Mouse (Mus musculus) myocyte (in vitro differentiated cells): ENCODE results near the gene Lmo2. TPM values are rescaled to one million over a fixed set of nuclear protein-coding genes. Genes with fewer than 3 reads are reported as not detected.

ENCODE experiments used
- H3K27me3 ChIP-seq: one replicate; pipeline ENCODE4 v1.6.1; 2011; ENCODE audit not compliant: control insufficient read depth, insufficient read depth, insufficient read length
- H3K36me3 ChIP-seq: one replicate; pipeline ENCODE4 v1.6.1; 2011; ENCODE audit not compliant: control insufficient read depth, insufficient read depth
- H3K4me2 ChIP-seq: one replicate; pipeline ENCODE4 v1.6.1; 2011; ENCODE audit warnings: low read depth, control low read depth
- H3K4me3 ChIP-seq: one replicate; pipeline ENCODE4 v1.5.1; 2011; ENCODE audit warnings: mild to moderate bottlenecking, control low read depth, moderate library complexity
- H3K79me2 ChIP-seq: one replicate; pipeline ENCODE4 v1.6.1; 2011; ENCODE audit not compliant: control insufficient read depth, insufficient read depth
- H3ac ChIP-seq: one replicate; pipeline ENCODE4 v1.6.1; 2011; ENCODE audit not compliant: control insufficient read depth, insufficient read length
- CEBPB ChIP-seq: IDR thresholded peaks from 2 replicates; pipeline ENCODE4 v1.6.1; 2011; ENCODE audit warnings: mild to moderate bottlenecking, moderate library complexity; ENCODE audit not compliant: poor library complexity, insufficient read depth, severe bottlenecking
- E2F4 ChIP-seq: IDR thresholded peaks from one replicate; pipeline ENCODE4 v1.6.1; 2011; ENCODE audit warnings: mild to moderate bottlenecking, control low read depth, moderate library complexity; ENCODE audit not compliant: insufficient read depth
- MAX ChIP-seq: IDR thresholded peaks from one replicate; pipeline ENCODE4 v1.6.1; 2011; ENCODE audit warnings: low read depth, mild to moderate bottlenecking, control low read depth
- MYOD1 ChIP-seq, 3 experiments: IDR thresholded peaks; one replicate each; pipeline ENCODE4 v1.6.1; 2011; ENCODE audit warnings: control low read depth in 2 of 3, low read depth in 2 of 3, mild to moderate bottlenecking in 2 of 3, moderate library complexity in 1 of 3; ENCODE audit not compliant: insufficient read length in 2 of 3, control insufficient read depth in 1 of 3
- MYOG ChIP-seq, 3 experiments: IDR thresholded peaks; one replicate each; pipeline ENCODE4 v1.6.1; 2011; ENCODE audit warnings: control low read depth in 2 of 3, low read depth in 2 of 3, mild to moderate bottlenecking in 2 of 3; ENCODE audit not compliant: insufficient read length in 2 of 3, control insufficient read depth in 1 of 3, insufficient read depth in 1 of 3
- POLR2A ChIP-seq: IDR thresholded peaks from one replicate; pipeline ENCODE4 v1.6.1; 2011; ENCODE audit warnings: low read depth, mild to moderate bottlenecking, control low read depth, moderate library complexity; ENCODE audit not compliant: insufficient read length
- POLR2AphosphoS2 ChIP-seq: IDR thresholded peaks from one replicate; pipeline ENCODE4 v1.6.1; 2011; ENCODE audit warnings: low read depth, control low read depth; ENCODE audit not compliant: insufficient read length
- REST ChIP-seq: IDR thresholded peaks from one replicate; pipeline ENCODE4 v1.6.1; 2011; ENCODE audit warnings: mild to moderate bottlenecking, control low read depth, moderate library complexity; ENCODE audit not compliant: insufficient read depth, insufficient read length
- SRF ChIP-seq: IDR thresholded peaks from one replicate; pipeline ENCODE4 v1.6.1; 2011; ENCODE audit warnings: low read depth; ENCODE audit not compliant: control insufficient read depth, insufficient read length
- TCF12 ChIP-seq: IDR thresholded peaks from one replicate; pipeline ENCODE4 v1.6.1; 2011; ENCODE audit warnings: mild to moderate bottlenecking, control low read depth; ENCODE audit not compliant: poor library complexity, insufficient read depth, severe bottlenecking
- TCF3 ChIP-seq: IDR thresholded peaks from one replicate; pipeline ENCODE4 v1.6.1; 2011; ENCODE audit warnings: low read depth, control low read depth; ENCODE audit not compliant: insufficient read length
- USF1 ChIP-seq: IDR thresholded peaks from one replicate; pipeline ENCODE4 v1.6.1; 2011; ENCODE audit warnings: low read depth, mild to moderate bottlenecking, control low read depth, moderate library complexity
- polyA plus RNA-seq: library from polyadenylated mRNA; unstranded; fragments of >200 nt; fragmentation: generic; extraction: Trizol; gene quantifications from one replicate; pipeline ENCODE4 v1.2.1, GENCODE M21; 2012; ENCODE audit warnings: missing spikeins

The Lmo2 gene
- polyA plus RNA-seq, 1 experiment, result 0.11 TPM

- Histone ChIP-seq H3K27me3 (peaks cover 67% of the 10 kb centered on the region), H3K4me2 (no peak overlapping the region), H3K79me2 (no peaks in the 10 kb centered on the region), H3ac (no peak overlapping the region), H3K36me3 (no peaks in the 10 kb centered on the region), H3K4me3 (no peak overlapping the region)
- TF ChIP-seq SRF (no peak), TCF12 (no peak), TCF3 (no peak), POLR2AphosphoS2 (no peak), MAX (no peak), POLR2A (no peak), CEBPB (no peak), MYOD1 (IDR thresholded peaks at IDR 0.05; ENCODE audit: control insufficient read depth in 1 of 3, insufficient read length in 2 of 3, low read depth in 2 of 3) (no peak), USF1 (no peak), E2F4 (no peak), REST (no peak), MYOG (IDR thresholded peaks at IDR 0.05; ENCODE audit: control insufficient read depth in 1 of 3, insufficient read depth in 1 of 3, insufficient read length in 2 of 3, low read depth in 2 of 3) (no peak)
Measured at GRCm38 (mm10) chr2:103958634-103959033, 848 bp downstream of the Lmo2 start.

DNA sequence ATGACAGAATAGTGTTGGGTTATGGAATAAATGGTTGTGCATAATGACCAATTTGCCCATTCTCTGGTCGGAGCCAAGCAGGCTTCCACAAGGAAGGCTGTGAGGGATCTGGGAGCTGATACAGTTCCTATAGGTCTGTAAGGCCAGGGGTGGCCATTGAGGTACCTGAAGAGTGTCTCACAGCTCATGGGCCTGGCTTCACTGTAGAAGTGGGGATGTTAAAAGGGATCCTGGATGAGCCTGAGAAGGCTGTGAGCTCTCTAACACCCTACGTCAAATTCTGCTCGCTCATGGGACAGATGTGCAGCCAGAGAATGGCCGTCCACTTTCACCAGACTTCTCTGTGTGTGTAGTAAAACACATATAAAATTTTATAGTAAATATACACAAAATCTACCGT, 1.3 kb downstream of the Lmo2 start:
- H3ac ChIP-seq, result no peak overlapping the region
- no peak overlapping the region for H3K4me3 ChIP-seq
- no peaks in the 10 kb centered on the region for H3K36me3 ChIP-seq
- no peaks in the 10 kb centered on the region for H3K79me2 ChIP-seq
- peaks cover 63% of the 10 kb centered on the region for H3K27me3 ChIP-seq
- TF ChIP-seq CEBPB (no peak), TCF3 (no peak), MYOG (IDR thresholded peaks at IDR 0.05; ENCODE audit: control insufficient read depth in 1 of 3, insufficient read depth in 1 of 3, insufficient read length in 2 of 3, low read depth in 2 of 3) (no peak), E2F4 (no peak), USF1 (no peak), TCF12 (no peak), MYOD1 (IDR thresholded peaks at IDR 0.05; ENCODE audit: control insufficient read depth in 1 of 3, insufficient read length in 2 of 3, low read depth in 2 of 3) (no peak), POLR2AphosphoS2 (no peak), REST (no peak), SRF (no peak), POLR2A (no peak), MAX (no peak)
- no peak overlapping the region for H3K4me2 ChIP-seq

GRCm38 (mm10) chr2:103959574-103959973, 1.8 kb downstream of the Lmo2 start:
- no peaks in the 10 kb centered on the region for H3K36me3 ChIP-seq
- TF ChIP-seq E2F4 (no peak), MAX (no peak), POLR2AphosphoS2 (no peak), MYOG (IDR thresholded peaks at IDR 0.05; ENCODE audit: control insufficient read depth in 1 of 3, insufficient read depth in 1 of 3, insufficient read length in 2 of 3, low read depth in 2 of 3) (no peak), CEBPB (no peak), POLR2A (no peak), MYOD1 (IDR thresholded peaks at IDR 0.05; ENCODE audit: control insufficient read depth in 1 of 3, insufficient read length in 2 of 3, low read depth in 2 of 3) (no peak), SRF (no peak), USF1 (no peak), TCF12 (no peak)
- H3K4me3 ChIP-seq, result no peak overlapping the region
- H3K79me2 ChIP-seq, result no peaks in the 10 kb centered on the region
- H3ac ChIP-seq, result no peak overlapping the region
- peaks cover 60% of the 10 kb centered on the region for H3K27me3 ChIP-seq
- H3K4me2 ChIP-seq, result no peak overlapping the region

DNA sequence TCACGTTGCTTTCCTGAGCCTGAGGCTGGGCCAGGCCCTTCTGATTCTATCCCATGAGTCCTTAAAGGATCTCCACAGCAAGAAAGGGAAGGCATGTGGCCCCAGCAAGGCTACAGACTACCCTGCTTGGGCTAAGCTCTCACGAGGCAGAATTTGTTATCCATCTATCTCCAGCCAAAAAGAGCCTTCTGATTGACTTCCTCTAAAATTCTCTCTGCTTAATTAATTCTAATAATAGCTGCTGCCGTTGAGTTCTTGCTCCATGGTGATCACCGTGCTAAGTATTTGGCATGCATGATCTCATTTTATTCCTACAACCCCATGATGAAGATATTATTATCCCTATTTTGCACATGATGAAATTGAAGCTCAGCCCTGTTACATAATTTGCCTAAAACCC, 4.6 kb downstream of the Lmo2 start:
- Histone ChIP-seq H3ac (no peak overlapping the region), H3K4me3 (no peak overlapping the region), H3K79me2 (no peaks in the 10 kb centered on the region), H3K27me3 (peaks cover 52% of the 10 kb centered on the region), H3K4me2 (no peak overlapping the region), H3K36me3 (no peaks in the 10 kb centered on the region)
- no peak for TF ChIP-seq MYOD1 (IDR thresholded peaks at IDR 0.05; ENCODE audit: control insufficient read depth in 1 of 3, insufficient read length in 2 of 3, low read depth in 2 of 3)
- no peak for TF ChIP-seq TCF3
- no peak for TF ChIP-seq CEBPB
- no peak for TF ChIP-seq POLR2AphosphoS2
- TF ChIP-seq POLR2A, result no peak
- no peak for TF ChIP-seq TCF12
- TF ChIP-seq USF1, result no peak
- no peak for TF ChIP-seq MAX
- no peak for TF ChIP-seq SRF
- no peak for TF ChIP-seq E2F4
- no peak for TF ChIP-seq MYOG (IDR thresholded peaks at IDR 0.05; ENCODE audit: control insufficient read depth in 1 of 3, insufficient read depth in 1 of 3, insufficient read length in 2 of 3, low read depth in 2 of 3)
- no peak for TF ChIP-seq REST

- H3K4me3 ChIP-seq, result no peak overlapping the region
- TF ChIP-seq TCF12 (no peak), POLR2AphosphoS2 (no peak)
- no peak overlapping the region for H3ac ChIP-seq
- H3K36me3 ChIP-seq, result no peaks in the 10 kb centered on the region
- no peaks in the 10 kb centered on the region for H3K79me2 ChIP-seq
- peaks cover 47% of the 10 kb centered on the region for H3K27me3 ChIP-seq
- no peak overlapping the region for H3K4me2 ChIP-seq
Measured at GRCm38 (mm10) chr2:103965391-103965790, 7.6 kb downstream of the Lmo2 start.
